Mouse (Mus musculus) layer of hippocampus, adult 9-10 months (tissue): Measurements from ENCODE around the gene Gm21970.
"Not testable (repeated sequence)": the region's sequence is repeated elsewhere in the genome, so short reads cannot be mapped to it uniquely, and the experiment has no call there.

ENCODE experiments used
- DNase-seq: peaks from one replicate; pipeline ENCODE4 v3.0.0; 2022; ENCODE audit warnings: low spot score

Gene Gm21970

DNA sequence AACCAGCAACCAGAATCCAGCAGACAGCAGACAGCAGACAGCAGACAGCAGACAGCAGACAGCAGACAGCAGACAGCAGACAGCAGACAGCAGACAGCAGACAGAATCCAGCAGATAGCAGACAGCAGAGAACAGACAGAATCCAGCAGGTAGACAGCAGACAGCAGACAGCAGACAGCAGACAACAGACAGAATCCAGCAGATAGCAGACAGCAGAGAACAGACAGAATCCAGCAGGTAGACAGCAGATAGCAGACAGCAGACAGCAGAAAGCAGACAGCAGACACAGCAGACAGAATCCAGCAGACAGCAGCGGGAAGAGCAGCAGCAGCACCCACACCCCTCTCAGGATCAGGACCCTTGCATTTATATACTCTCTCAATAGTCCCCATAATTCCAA is 47.1 kb downstream of the Gm21970 start:
- DNase-seq, result not testable (repeated sequence)

DNA sequence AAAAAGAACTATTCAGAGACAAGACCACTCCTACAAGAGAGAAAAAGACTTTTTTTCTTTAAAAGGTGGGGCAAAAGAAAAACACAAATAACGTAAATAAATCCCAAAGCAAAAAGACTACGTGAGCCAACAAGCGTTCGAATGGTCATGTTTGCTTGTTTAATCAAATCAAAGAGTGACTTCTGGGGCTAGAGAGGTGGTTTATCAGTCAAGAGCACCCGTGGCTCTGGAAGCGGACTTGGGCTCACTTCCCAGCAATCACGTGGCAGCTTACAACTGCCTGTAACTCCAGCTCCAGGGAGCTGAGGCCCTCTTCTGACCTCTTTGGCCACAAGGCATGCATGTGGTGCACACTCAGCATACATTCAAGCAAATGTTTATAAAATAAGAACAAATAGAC is 49.8 kb downstream of the Gm21970 start:
- no peak for DNase-seq

DNA sequence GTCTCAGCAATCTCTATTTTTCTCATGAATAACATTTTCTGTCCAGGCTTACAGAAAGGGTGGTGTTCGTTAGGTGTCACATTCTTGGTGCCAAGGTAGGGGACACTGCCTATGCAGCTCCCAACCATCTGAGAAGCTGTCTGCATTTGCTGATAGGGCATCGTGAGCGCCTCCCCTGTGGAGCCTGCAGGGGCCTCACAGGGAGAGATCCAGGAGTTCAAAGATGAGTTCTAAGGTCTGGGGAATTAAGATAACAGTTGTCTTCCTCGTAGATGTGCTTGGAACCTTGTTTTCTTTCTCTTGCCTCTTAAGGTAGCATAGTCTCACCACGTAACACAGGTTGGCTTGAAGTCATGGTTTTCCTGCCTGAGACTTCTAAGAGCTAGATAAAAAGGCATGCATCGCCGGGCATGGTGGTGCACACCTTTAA is 50.3 kb downstream of the Gm21970 start:
- no peak for DNase-seq

DNA sequence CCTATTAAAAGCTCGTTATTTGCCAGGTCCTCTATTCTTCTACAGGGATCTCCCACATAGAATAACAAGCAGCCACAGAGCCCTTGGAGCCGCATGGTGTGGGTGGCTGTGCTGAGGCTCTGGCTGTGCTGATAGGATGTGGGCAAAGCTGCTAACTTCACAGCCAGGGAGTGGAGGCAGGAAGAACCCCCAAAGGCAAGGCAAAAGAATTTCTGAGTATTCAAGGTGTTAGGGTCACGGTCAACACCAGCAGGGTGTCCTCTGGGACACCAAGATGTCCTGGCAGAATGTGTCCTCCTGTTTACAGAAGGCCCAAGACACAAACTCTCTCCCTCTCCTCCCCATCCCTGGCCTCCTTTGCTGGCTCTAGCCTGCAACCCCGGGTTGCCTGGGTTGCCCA is 50.9 kb downstream of the Gm21970 start:
- DNase-seq, result no peak

DNA sequence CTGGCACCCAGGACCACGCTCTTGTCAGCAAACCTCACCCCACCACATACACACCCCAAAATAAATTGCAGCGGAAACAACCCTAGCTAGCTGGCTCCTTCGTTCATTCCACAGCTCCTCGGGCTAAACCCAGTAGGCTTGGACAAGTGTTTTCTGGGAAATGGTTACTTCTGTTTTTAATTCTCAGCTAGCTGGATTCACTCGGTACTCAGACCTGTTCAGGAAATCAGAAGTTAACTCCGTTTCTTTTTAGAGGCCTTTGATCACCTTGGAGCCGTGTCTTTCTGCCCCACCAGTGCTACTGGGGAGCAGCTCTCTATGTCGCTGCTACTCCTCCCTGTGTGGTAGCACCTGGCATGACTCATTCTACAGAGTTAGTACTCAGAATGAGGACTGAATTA is 51.7 kb downstream of the Gm21970 start:
- DNase-seq, result no peak

DNA sequence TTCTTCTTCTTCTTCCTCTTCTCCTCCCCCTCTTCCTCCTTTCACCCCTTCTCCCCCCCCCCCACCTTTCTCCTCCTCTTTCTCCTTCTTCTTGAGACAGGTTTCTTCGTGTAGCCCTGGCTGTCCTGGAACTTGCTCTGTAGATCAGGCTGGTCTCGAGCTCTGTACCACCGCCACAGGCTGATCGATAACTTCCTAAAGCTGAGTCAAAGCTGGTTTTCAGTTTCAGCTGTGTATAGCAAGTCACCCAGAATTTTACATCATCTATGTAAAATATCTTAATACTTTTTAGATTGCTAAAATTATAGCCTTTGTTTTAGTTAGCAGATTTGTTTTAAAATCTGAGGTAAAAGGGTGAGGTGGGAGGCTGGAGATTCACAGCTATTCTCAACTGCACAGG is 53.3 kb downstream of the Gm21970 start:
- no peak for DNase-seq

DNA sequence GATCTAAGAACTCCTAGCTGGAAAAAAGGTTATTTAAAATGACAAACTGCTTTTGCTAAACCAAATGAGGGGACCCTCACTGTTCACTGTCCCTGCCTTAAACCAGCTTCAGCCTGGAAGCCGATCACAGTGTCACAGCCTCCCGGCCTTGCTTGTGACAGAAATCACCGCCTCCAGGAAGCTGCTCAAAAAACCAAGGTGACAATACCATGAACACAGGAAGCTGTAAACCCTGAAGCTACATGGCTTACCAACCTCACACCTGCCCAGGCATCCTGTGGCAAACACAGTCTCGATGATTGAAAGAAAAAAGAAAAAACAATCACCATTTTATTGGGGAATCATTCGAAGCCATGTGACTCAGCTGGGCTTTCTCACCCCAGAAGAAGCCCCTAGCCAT is 54.0 kb downstream of the Gm21970 start:
- no peak for DNase-seq

DNA sequence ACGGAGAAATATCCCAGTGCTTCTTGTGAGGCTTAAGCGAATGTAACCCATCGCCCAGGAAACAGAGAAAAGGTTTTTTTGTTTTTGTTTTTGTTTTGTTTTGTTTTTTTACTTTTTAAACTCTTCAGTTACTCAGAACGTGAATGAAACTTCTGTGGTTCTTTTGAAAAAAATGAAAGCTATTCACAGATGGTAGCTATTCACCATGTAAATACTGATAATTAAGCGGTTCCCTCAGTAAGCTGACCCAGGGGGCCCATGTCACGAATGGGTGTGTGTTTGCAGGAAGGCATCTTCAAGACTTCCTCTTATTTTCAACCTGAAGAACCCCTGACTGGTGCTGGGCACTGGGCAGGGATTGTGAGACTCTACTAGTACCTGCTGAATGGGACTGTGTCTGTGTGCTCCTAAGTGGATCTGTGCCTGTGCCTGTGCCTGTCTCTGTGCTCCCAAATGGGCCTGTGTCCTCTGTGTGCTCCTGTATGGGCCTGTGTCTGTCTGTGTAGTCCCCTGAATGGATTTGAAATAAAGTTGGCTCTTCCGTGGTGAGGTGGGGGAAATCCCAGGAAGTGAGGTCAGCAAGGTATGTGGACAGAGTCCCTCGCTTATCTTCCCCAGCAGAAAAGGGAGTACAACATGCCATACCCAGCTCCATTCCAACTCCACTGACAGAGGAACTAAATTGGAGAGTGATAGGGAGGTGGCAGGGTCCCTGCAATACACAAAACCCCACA is 55.4 kb downstream of the Gm21970 start:
- DNase-seq, result no peak

DNA sequence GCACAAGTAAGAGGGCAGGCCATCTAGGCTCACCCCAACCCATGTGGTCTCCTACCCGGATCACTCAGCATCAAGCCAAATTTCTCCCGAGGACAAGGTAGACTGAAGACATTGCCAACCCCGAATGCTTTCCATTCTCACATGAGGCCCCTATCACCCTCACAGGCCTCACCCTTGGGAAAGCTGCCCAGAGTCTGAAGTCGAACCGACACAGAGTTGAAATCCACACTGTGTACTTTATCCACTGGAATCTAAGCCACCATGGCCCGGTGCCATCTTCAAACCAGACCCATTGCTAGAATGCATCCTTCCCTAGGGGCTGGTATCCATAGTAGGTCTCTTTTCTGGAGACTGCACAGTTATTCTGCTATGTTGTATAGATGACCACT is 56.0 kb downstream of the Gm21970 start:
- DNase-seq, result no peak

DNA sequence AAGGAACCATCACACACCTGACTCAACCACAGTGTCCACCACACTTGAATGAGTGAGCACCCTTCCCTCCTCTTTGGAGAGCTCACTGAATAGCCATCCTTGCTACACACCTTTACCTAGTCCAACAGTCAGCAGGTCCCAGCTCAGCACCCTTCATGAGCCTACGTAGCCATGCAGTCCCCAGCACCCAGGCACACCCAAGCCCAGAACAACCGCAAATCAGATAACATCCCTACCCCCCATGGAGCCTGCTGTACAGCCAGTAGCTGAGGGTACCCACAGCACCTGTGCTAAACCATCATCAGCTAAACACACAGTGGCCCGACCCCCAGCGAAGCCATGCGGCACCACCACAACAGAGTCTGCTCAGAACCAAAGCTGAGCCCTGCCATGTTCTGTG is 56.6 kb downstream of the Gm21970 start:
- DNase-seq, result no peak

DNA sequence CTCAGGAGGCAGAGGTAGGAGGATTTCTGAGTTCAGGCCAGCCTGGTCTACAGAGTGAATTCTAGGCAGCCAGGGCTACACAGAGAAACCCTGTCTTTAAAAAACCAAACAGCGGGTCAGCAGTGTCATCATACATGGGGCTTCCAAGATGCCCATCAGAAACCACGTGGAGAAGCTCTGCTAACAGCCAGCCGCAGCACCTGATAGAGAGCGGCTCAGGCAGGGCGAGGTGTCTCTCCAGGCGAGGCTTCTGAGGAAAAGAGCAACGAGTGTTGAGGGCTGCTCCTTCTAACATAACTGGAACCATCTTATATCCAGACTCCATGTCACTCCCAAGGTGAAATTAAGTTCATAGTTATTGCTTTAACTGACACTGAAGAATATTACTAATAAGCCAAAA is 57.4 kb downstream of the Gm21970 start:
- DNase-seq, result no peak

DNA sequence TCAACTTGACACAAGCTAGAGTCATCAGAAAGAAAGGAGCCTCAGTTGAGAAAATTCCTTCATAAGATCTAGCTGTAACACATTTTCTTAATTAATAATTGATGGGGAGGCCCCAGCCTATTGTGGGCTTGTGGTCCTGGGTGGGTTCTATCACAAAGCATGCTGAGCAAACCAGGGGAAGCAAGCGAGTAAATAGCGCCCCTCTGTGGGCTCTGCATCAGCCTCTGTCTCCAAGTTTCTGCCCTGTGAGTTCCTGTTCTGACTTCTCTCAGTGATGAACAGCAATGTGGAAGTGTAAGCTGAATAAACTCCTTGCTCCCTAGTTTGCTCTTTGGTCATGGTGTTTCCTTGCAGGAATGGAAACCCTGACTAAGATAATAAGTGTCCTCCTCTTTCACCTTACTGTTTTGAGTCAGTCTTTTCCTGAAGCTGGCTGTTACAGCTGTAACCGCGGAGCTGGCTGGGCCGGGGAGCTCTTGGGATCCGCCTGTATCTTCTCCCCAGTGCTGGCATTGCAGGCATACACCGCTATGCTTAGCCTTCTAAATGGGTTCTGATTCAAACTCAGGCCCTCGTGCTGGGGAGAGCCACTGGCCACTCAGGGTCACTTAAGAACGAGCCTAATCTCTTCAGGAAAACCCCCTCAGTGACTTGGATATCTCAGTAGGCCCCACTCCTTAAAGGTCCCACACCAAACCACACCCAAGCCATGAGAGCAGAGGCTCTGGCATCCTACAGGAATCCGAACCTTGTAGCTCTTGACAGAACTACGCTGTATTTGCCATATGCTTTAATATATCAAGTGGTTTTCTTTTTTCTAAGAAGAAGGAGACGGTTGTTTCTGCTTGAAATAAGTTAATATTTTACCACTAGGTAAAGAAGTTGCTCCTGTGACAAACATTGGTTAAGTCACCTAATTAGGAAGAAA is 58.9 kb downstream of the Gm21970 start:
- DNase-seq, result no peak

DNA sequence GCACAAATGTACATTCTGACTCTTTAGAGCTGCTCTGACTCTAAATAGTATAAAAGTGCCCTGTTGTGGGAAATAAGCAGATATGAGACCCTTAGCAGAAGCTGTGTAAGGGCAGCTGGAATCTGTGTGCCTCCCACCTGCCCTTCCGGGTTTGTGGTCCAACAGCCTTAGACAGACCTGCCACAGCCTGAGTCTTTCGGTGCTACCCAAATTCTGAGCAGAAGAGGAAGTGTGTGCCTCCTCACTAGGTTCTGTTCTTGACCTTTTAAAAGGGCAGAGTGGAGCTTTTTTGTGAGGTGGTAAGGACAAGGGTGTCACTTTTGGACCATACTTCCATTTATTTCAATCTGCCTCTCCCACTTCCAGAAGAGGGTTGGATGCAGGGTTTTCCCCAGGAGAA is 60.4 kb downstream of the Gm21970 start:
- DNase-seq, result no peak

DNA sequence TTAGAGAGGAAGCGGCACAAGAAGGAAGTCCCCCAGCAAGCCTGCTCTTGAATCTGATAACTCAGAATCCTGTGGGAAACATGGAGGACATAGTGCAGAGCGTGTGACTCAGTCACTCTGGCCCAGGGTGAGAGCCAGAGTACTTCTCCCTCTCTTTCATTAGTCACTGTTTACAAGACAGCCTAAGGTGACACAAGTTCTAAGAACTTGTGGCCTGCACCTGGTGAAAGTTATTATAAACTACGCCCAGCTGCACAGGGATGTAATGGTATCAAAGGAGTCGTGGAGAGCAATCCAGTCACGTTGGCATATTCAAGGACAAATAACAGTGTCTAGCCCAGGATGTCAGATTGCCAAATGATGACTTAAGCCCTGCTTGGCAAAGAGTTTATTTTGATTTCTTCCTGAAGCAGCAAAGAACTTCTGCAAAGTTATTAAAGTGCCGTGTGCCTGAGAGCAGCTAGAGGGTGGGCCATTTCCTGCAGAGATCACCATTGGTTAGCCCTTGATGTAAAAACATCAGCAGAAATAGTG is 60.9 kb downstream of the Gm21970 start:
- DNase-seq, result no peak

DNA sequence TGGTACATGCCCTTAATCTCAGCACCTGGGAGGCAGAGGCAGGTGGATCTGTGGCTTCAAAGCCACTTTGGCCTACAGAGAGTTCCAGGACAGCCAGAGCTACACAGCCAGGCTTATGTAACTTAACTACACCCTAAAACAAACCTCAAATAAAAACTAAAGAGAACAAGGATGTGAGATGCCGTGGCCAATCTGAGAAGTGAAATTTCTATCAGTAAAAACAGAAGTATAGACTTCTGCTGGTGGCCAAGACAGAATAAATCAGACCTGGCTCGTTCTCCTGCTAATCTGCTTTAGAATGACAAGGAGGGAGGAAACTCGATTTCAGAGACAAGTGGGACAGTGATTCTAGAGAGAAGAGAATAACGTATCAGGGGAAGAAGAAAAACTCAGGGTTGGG is 64.3 kb downstream of the Gm21970 start:
- no peak for DNase-seq

DNA sequence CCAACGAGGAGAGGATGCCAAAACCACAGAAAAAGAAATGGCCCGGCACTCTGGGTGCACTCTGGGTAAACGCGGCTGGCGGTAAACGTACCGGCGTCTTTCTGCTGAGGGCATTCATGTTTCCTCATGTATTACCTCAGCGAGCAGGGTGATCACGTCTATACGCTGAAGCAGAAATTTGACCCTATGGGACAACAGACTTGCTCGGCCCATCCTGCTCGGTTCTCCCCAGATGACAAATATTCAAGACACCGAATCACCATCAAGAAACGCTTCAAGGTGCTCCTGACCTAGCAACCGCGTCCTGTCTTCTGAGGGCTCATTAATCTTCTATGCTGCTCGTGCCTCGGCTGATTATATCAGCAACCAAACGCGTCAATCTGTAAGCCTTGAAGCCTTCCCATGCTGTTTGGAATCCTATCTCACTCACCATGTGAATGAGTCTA is 66.8 kb downstream of the Gm21970 start:
- no peak for DNase-seq

DNA sequence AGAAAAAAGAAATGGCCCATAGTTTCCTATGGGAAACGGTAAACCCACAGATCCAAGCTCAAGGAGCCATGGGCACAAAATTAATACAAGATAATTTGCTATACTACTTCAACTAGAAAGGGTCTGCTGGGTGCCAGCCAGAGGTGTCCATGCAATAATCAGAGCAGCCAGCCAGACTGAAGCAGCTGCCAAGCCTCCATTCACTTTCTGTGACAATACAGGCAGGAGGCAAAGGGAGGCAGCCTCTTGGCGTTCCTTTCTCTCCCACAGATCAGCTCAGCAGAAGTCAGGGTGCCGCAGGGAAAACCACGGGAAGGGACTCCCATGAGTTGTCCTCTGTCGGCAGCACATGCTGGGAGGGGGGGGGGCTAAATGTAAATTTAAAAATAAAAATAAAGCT is 67.5 kb downstream of the Gm21970 start:
- DNase-seq, result no peak

DNA sequence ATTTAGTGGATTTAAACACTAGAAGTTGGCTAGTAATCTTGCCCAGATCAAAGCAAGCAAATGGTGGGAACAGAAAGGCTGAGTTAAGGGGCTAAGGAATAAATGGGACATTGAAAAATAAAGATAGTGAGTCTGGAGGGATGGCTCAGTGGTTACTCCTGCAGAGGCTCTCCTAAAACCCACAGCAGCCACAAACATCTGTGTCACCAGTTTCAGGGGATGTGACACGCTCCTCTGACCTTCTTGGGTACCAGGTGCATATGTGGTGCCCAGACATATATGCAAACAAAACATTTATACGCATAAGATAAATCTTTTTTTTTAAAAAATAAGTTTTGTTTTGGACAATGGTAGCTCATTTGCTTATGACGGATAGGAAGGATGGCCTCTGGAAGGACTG is 67.9 kb downstream of the Gm21970 start:
- no peak for DNase-seq

DNA sequence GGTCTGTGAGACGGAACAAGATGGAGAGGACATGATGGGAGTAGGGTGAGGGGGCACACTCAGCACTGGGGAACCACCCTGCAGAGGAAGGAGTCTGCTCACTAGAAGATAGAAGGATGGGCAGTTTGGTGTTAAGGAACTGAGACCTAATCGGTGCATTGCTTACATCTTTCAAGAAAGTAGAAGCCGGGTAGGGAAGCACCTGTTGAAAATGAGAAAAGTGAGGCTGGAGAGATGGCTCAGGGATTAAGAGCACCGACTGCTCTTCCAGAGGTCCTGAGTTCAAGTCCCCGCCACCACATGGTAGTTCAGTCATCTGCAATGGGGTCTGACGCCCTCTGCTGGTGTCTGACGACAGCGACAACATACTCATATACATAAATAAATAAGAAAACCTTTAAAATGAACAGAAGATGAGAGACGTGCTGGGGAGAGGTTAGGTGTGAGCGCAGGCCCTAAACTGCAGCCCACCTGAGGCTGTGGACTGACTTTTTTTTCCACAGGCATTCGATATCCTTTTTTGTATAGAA is 68.4 kb downstream of the Gm21970 start:
- DNase-seq, result no peak

DNA sequence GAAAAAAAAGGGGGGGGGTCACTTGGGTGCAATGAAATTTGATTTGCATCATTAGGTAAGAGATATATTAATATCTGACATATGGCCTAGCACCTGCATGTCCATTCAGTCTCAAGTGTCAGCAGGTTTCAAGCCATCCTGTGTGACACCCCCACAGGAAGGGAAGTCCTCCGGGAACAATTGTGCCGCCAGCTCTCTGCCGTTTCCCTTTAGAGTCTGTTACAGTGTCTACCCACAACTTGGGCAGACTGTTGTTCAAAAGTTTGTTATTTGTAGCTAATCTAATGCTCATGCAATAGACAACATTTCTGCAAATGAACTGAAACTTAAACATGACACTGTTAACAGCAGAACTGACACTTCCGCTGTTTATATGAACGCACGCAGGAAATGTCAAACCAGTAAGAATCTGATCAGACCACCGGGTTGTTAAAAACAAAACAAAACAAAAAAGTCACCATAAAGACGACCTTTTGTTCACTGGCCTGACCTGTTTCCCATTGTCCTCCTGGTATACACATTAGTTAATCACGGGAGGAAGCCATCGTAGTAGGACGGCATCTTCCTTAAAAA is 69.6 kb downstream of the Gm21970 start:
- DNase-seq, result no peak

DNA sequence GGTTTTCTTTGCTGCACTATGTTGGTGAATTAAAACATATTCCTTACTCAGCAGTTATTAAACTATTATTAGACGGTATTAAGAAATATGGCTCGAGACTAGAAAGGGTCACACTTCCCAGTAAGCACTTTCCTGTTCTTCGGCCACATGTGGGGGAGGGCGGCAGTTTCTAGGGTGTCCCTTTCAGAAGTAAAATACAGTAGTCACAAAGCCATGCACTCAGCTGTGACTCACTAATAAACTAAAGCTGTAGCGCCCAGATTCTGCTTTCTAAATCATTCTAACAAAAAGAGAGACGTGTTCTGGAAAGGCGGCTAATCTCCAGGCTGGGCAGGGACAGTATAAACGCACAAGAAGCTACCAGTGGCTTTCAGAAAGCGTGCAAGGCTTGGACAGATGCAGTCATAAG is 70.3 kb downstream of the Gm21970 start:
- DNase-seq, result no peak

DNA sequence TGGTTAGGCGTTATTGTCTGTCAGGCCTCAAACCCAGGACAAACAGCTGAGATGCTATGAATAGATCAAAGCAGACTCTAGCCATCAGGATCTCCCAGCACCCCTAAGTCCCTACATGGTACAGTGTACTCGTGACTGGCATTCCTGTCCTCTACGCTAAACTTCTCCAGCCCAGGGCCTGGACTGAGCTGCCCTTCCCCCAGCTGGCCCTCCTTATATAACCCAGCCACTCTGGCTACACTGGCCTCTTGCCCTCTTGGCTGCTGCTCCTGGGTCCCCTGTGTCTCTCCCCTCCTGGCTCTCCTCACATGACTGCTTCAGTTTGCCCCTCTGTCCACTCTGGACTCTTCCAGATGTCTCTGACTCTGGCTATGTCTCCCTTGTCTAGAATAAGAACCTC is 71.1 kb downstream of the Gm21970 start:
- no peak for DNase-seq

DNA sequence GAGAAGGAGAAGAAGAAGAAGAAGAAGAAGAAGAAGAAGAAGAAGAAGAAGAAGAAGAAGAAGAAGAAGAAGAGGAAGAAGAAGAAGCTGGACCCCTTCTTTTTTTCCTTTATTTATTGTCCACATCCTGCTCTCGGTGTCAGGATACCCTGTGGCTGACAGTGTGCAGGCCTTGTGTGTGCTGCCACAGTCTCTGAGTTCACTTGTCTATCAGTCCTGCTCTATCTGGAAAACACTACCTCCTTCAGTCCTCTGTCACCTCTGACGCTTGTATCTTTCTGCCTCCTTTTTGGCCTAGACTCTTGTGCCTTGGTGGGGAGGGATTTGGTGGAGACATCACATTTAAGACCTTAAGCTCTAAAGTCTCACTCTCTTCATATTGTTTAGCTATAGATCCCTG is 71.9 kb downstream of the Gm21970 start:
- no peak for DNase-seq
